Mouse (Mus musculus) right cerebral cortex, postnatal 36 days (tissue): ENCODE measurements at regions not wholly inside any gene's neighbourhood (a gene's known extent, or its start where the extent isn't known, plus 50 kb on each side); places are given as distances from the start of the nearest gene placed in this dataset.
"Not testable (repeated sequence)": the region's sequence is repeated elsewhere in the genome, so short reads cannot be mapped to it uniquely, and the experiment has no call there.

ENCODE experiments used
- DNase-seq, 2 experiments: peaks; one replicate each; pipeline ENCODE4 v3.0.0; 2022; ENCODE audit warnings: low spot score in 2 of 2, mixed read lengths in 1 of 2

- no peak for DNase-seq
Measured at GRCm38 (mm10) chr2:168424277-168425099, 143.0 kb upstream of the Kcng1 start.

- DNase-seq: no peak
Measured at GRCm38 (mm10) chr2:168423551-168423950, 142.0 kb upstream of the Kcng1 start.

GRCm38 (mm10) chr2:168415140-168415539, 133.6 kb upstream of the Kcng1 start:
- no peak for DNase-seq

- DNase-seq: no peak
Measured at GRCm38 (mm10) chr2:168414110-168414872, 132.8 kb upstream of the Kcng1 start.

GRCm38 (mm10) chr2:168412853-168413252, 131.3 kb upstream of the Kcng1 start:
- DNase-seq: no peak

- peak; percentile 28 to 41 for DNase-seq
Measured at GRCm38 (mm10) chr2:168402782-168403513, 121.4 kb upstream of the Kcng1 start.

GRCm38 (mm10) chr2:168399088-168399709, 117.7 kb upstream of the Kcng1 start:
- DNase-seq: no peak

GRCm38 (mm10) chr2:168396316-168396715, 114.8 kb upstream of the Kcng1 start:
- DNase-seq: no peak

GRCm38 (mm10) chr2:168393341-168393740, 111.8 kb upstream of the Kcng1 start:
- no peak for DNase-seq

- DNase-seq: not testable (repeated sequence)
Measured at GRCm38 (mm10) chr2:168392171-168392570, 110.6 kb upstream of the Kcng1 start.

- peak; percentile 54 to 72 for DNase-seq
Measured at GRCm38 (mm10) chr2:168380606-168381005, 99.1 kb upstream of the Kcng1 start.

- no peak for DNase-seq
Measured at GRCm38 (mm10) chr2:168372356-168372755, 90.8 kb upstream of the Kcng1 start.

- no peak for DNase-seq
Measured at GRCm38 (mm10) chr2:168371245-168371644, 89.7 kb upstream of the Kcng1 start.

GRCm38 (mm10) chr2:168359200-168359599, 77.7 kb upstream of the Kcng1 start:
- no peak for DNase-seq

GRCm38 (mm10) chr2:168358551-168358950, 77.0 kb upstream of the Kcng1 start:
- peak; percentile 47 to 55 for DNase-seq

- DNase-seq: no peak
Measured at GRCm38 (mm10) chr2:168357815-168358214, 76.3 kb upstream of the Kcng1 start.

- DNase-seq: no peak
Measured at GRCm38 (mm10) chr2:168354397-168354796, 72.9 kb upstream of the Kcng1 start.

- DNase-seq: peak; percentile 75 to 80
Measured at GRCm38 (mm10) chr2:168352626-168353025, 71.1 kb upstream of the Kcng1 start.

- DNase-seq: no peak
Measured at GRCm38 (mm10) chr2:168352194-168352593, 70.7 kb upstream of the Kcng1 start.

- DNase-seq: no peak
Measured at GRCm38 (mm10) chr2:168345384-168345783, 63.8 kb upstream of the Kcng1 start.

GRCm38 (mm10) chr2:168343705-168344104, 62.2 kb upstream of the Kcng1 start:
- no peak for DNase-seq

GRCm38 (mm10) chr2:168338819-168339218, 57.3 kb upstream of the Kcng1 start:
- no peak for DNase-seq
